Mouse (Mus musculus) megakaryocyte, embryonic 14.5 days (primary cell): ENCODE data around the gene Gm21887.
"Not testable (repeated sequence)": the region's sequence is repeated elsewhere in the genome, so short reads cannot be mapped to it uniquely, and the experiment has no call there.

ENCODE experiments used
- FLI1 ChIP-seq: IDR thresholded peaks from 2 replicates; pipeline ENCODE4 v1.6.1; 2012; ENCODE audit warnings: low read length, inconsistent platforms, mixed read lengths
- GATA1 ChIP-seq: IDR thresholded peaks from 3 replicates; pipeline ENCODE4 v1.6.1; 2012; ENCODE audit warnings: mixed read lengths, low read length, inconsistent platforms, borderline replicate concordance

DNA sequence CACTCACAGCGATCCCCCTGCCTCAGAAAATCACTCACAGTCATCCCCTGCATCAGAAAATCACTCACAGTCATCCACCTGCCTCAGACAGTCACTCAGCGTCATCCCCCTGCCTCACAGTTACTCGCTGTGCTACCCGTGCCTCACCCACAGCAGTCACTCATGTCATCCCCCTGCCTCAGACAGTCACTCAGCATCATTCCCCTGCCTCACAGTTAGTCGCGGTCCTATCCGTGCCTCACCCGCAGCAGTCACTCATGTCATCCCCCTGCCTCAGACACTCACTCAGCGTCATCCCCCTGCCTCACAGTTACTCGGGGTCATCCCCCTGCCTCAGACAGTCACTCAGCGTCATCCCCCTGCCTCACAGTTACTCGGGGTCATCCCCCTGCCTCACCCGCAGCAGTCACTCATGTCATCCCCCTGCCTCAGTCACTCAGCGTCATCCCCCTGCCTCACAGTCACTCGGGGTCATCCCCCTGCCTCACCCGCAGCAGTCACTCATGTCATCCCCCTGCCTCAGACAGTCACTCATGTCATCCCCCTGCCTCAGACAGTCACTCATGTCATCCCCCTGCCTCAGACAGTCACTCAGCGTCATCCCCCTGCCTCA is 13.4 kb upstream of the Gm21887 start:
- not testable (repeated sequence) for TF ChIP-seq GATA1, FLI1
